Mouse (Mus musculus) embryo, embryonic 10 days (tissue): Measurements from ENCODE around the gene Gpsm3.

Source experiments
- DNase-seq: peaks from one replicate; pipeline ENCODE4 v3.0.0-alpha.2; 2015; ENCODE audit warnings: low spot score

The Gpsm3 gene

DNA sequence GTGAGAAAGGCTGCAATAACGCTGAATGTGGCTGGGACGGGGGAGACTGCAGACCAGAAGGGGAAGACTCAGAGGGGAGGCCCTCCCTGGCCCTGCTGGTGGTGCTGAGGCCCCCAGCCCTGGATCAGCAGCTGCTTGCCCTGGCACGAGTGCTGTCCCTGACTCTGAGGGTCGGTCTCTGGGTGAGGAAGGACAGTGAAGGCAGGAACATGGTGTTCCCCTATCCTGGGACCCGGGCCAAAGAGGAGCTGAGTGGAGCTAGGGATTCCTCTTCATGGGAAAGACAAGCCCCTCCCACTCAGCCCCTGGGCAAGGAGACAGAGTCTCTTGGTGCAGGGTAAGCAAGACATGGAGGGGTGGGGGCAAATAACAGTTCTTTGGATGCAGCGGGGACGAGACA lies 6.2 kb upstream of the Gpsm3 start:
- no peak for DNase-seq

GRCm38 (mm10) chr17:34583819-34584218 lies 5.8 kb upstream of the Gpsm3 start:
- DNase-seq, result no peak

DNA sequence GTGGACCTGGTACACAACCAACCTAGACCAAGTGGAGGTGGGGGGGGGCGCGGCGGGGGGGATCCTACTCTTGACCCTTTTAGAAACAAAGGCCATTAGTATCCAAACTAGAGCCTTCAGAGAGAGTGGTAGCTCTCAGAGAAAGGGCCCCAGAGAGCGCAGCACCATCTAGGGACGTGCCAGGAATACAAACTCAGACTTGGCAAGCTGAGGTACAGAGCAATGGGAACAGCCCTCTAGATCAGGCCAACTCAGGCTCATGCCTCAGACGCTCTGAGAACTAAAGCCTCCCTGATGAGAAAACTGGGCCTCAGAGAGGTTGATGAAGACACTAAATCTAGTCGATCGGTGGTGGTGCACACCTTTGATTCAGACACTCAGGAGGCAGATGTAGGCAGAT lies 4.5 kb upstream of the Gpsm3 start:
- DNase-seq, result no peak

DNA sequence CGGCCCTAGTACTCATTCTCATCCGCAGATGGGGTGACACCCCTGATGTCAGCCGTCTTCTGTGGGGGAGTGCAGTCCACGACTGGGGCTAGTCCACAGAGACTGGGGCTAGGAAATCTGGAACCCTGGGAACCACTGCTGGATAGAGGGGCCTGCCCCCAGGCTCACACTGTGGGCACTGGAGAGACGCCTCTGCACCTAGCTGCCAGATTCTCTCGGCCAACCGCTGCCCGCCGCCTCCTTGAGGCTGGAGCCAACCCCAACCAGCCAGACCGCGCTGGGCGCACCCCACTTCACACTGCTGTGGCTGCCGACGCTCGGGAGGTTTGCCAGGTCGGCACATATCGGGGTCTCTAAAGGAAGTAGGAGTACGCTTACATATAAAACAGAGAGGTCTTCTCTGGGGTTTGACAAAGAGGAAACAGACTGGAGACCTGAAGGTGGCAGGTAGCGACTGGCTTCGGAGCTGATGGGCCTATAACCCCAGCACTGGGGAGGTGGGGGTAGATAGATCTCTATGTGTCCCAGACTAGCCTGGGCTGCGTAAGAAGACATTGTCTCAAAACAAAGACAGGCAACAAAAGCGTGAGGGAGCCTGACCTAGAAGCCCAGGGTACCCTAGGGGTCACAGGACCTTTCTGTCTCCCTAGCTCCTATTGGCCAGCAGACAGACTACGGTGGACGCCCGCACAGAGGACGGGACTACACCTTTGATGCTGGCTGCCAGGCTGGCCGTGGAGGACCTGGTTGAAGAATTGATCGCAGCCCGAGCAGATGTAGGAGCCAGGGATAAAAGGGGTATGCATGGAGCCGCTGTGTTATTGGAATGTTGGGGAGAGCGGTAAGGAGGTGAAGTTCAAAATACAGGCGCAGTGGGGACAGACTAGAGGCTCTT lies 3.5 kb upstream of the Gpsm3 start:
- DNase-seq, result peak; percentile 72

DNA sequence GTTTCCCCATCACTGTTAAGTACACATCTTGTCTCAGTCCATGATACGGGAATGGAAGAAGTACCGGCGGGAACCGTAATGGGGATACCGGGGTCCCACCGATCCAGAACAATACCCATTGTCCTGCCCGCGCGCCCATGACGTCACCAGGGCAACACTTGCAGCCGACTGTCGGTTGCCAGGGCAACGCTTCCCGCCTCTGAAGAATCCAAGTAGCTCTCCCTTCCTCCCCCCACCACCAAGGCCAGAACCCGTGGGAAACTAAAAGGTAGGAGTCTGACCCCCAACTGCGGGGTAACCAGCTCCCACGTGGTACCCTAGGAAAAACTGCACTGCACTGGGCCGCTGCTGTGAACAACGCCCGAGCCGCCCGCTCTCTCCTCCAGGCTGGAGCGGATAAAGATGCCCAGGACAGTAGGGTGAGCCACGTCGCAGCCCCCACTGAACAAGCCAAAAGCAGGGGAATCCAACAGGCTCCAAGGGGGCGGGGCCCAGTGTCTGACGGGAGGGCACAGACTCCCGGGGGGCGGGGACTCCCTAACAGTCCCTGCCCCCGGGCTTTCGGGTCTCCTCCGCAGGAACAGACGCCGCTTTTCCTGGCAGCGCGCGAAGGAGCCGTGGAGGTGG lies 2.7 kb upstream of the Gpsm3 start:
- peak; percentile 96 for DNase-seq

DNA sequence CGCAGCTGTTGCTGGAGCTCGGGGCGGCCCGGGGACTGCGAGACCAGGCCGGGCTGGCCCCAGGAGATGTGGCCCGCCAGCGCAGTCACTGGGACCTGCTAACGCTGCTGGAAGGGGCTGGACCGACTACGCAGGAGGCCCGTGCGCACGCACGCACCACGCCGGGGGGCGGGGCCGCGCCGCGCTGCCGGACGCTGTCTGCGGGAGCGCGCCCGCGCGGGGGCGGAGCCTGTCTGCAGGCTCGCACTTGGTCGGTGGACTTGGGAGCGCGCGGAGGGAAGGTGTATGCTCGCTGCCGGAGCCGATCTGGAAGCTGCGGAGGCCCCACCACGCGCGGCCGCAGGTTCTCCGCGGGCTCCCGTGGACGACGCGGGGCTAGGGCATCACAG lies 2.2 kb upstream of the Gpsm3 start:
- peak; percentile 95 for DNase-seq

- no peak for DNase-seq
Measured at GRCm38 (mm10) chr17:34587814-34588213, 1.8 kb upstream of the Gpsm3 start.

DNA sequence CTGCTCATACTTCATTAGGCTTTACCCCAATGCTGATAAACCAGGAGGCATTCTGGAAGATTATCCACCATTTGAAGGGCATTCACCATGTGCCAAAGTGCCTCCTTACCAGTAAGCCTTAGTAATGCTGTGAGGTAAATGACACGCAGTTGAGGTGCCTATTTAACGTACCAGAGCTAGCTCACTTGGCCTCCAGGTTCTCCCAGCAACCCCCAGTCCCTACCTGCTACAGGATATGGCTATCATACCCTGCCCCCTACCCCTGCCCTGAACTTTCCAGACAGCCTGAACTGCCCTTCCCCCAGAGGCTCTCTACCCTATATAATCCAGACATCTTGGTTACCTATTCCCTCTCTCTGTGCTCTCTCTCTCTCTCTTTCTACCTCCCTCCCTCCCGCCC lies 839 bp upstream of the Gpsm3 start:
- DNase-seq, result no peak

DNA sequence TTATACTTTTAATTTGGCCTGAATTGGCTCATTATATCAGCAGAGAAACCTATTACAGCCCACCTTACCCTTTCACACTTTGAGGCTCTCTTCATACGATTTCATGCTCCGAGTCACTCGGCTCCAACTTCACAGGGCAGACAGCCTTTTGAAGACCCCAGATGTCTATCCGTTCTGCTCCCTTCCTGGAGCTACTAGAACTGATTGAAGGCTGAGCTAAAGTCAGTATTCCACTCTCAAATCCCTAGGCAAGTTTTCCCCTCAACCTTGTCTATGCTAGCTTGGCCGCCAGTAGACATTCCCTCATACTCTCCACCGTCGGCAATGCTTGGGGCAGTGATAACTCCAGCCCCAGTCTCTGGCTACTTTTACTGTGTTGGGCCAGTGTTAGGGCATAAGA lies 400 bp upstream of the Gpsm3 start:
- DNase-seq, result no peak

DNA sequence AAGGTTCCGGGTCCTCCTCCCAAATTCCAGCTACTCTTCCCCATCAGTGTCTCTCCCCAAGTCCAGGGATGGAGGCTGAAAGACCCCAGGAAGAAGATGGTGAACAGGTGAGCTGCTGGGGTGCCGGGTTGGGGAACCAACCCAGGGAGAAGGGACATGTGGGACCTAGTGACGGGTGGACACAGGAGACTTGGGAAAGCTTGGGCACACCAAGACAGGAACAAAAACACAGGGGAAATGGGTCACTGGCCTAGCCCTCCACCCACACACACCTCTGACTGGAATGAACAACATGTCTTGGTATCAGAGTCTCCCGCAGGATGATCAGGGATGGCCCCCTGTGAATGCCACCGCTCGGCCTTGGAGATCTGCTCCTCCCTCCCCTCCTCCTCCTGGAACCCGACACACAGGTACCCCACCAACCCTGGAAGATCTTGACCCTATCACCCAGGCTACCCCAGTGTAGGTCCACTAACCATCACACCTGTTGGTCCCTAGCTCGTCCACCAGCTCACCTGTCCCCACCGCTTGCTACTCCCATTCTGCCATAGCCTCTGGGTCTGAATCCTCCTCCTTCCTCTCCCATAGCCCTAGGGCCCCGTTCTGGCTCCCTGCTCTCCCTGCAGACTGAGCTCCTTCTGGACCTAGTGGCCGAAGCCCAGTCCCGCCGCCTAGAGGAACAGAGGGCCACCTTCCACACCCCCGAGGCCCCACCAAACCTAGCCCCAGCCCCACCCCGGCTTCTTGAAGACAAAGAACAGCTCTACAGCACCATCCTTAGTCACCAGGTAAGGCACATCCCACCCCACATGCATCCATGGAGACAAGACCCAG lies 765 bp downstream of the Gpsm3 start:
- no peak for DNase-seq

- peak; percentile 65 for DNase-seq
Measured at GRCm38 (mm10) chr17:34591029-34591993, 1.7 kb downstream of the Gpsm3 start, which contains the start of gene Pbx2. Pbx2 (plus strand) TSS chr17:34591266.

GRCm38 (mm10) chr17:34591994-34592375 lies 2.4 kb downstream of the Gpsm3 start:
- DNase-seq, result peak; percentile 88

- DNase-seq, result peak; percentile 75
Measured at GRCm38 (mm10) chr17:34592581-34593549, 3.3 kb downstream of the Gpsm3 start.

- peak; percentile 53 for DNase-seq
Measured at GRCm38 (mm10) chr17:34593752-34594525, 4.3 kb downstream of the Gpsm3 start.

GRCm38 (mm10) chr17:34596098-34596497 lies 6.5 kb downstream of the Gpsm3 start:
- no peak for DNase-seq

GRCm38 (mm10) chr17:34597566-34598095 lies 8.0 kb downstream of the Gpsm3 start, which contains the start of gene Ager:
Ager (plus strand) TSS chr17:34597862.
- no peak for DNase-seq

DNA sequence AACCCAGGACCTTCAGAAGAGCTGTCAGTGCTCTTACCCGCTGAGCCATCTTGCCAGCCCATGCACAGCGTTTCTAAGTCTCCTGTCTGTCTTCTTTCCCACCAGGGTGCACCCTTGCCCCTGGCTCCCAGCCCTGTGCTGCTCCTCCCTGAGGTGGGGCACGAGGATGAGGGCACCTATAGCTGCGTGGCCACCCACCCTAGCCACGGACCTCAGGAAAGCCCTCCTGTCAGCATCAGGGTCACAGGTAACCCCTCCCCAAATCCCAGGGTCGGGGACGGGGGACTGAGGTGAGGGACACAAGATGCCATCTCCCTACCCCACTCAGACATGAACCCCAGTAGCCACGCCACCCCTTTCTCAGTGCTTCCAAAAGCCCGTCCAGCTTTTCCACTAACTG lies 10.3 kb downstream of the Gpsm3 start:
- no peak for DNase-seq

DNA sequence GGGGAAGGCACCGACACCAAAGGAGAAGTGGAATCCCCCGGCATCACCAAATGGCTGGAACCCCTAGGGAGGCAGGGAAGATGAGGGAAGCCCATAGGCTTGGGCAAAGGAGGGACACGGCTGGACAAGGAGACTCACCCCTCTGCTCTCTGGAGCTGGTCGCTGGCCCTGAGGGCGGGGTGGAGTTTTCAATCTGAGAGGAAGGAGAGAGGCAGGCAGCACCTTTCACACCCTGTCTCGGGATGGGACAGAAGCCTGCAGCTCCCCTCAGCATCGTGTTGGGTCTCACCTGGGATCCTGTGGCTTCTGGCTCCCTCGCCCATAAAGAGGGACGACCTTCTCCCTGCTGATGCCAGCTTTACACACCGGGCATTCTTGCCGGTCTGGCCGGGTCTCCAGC lies 12.2 kb downstream of the Gpsm3 start:
- no peak for DNase-seq
